Mouse (Mus musculus) liver, postnatal 0 days (tissue): ENCODE measurements around the gene Rnf215. TPM values are rescaled to one million over a fixed set of nuclear protein-coding genes. Genes with fewer than 3 reads are reported as not detected.
"Not testable (repeated sequence)": the region's sequence is repeated elsewhere in the genome, so short reads cannot be mapped to it uniquely, and the experiment has no call there.

Experiments
- ATAC-seq: fragments of 200-750 bp; cut with Nextera tagmentation; 2 replicates; pipeline ENCODE4 v1.8.0; 2017; ENCODE audit warnings: mild to moderate bottlenecking, moderate library complexity
- DNase-seq: peaks from one replicate; pipeline ENCODE4 v3.0.0-alpha.2; 2016
- H3K27ac ChIP-seq: fragments of 300-500 bp; sonication (generic); 2 replicates; pipeline ENCODE4 v1.5.1; 2014; ENCODE audit warnings: antibody characterized with exemption, moderate library complexity, mild to moderate bottlenecking, low read depth
- H3K27me3 ChIP-seq: fragments of 300-500 bp; sonication (generic); 2 replicates; pipeline ENCODE4 v1.6.1; 2014; ENCODE audit warnings: low read length, control low read depth, mixed read lengths; ENCODE audit not compliant: insufficient read depth
- H3K36me3 ChIP-seq: fragments of 300-500 bp; sonication (generic); replicated peaks from 2 replicates; pipeline ENCODE4 v1.6.1; 2014; ENCODE audit warnings: mild to moderate bottlenecking, control low read depth, low read length, moderate library complexity, mixed read lengths; ENCODE audit not compliant: insufficient read depth
- H3K4me1 ChIP-seq: fragments of 300-500 bp; sonication (generic); 2 replicates; pipeline ENCODE4 v1.6.1; 2014; ENCODE audit warnings: antibody characterized with exemption, mild to moderate bottlenecking, control low read depth; ENCODE audit not compliant: insufficient read depth
- H3K4me2 ChIP-seq: fragments of 300-500 bp; sonication (generic); 2 replicates; pipeline ENCODE4 v1.6.1; 2014; ENCODE audit warnings: low read depth, mild to moderate bottlenecking, low read length, moderate library complexity, mixed read lengths
- H3K4me3 ChIP-seq: fragments of 300-500 bp; sonication (generic); 2 replicates; pipeline ENCODE4 v1.5.1; 2014; ENCODE audit warnings: low read depth, low read length
- H3K9ac ChIP-seq: fragments of 300-500 bp; sonication (generic); replicated peaks from 2 replicates; pipeline ENCODE4 v1.6.1; 2014; ENCODE audit warnings: mild to moderate bottlenecking, moderate library complexity
- H3K9me3 ChIP-seq: fragments of 300-500 bp; sonication (generic); 2 replicates; pipeline ENCODE4 v1.6.1; 2016; ENCODE audit warnings: mild to moderate bottlenecking, control low read depth, low read length, mixed read lengths
- CTCF ChIP-seq: sonication (generic); IDR thresholded peaks from 2 replicates; pipeline ENCODE4 v1.5.1; 2016; ENCODE audit warnings: antibody characterized with exemption, low read depth
- EP300 ChIP-seq: IDR thresholded peaks from 2 replicates; pipeline ENCODE4 v1.6.1; 2016; ENCODE audit warnings: antibody characterized with exemption, low read depth, mild to moderate bottlenecking
- WGBS: fragments of 180-500 bp; shearing (Covaris S2); extraction: QIAGEN DNeasy Blood & Tissue Kit; methylation state at CpG from one replicate; pipeline ENCODE4 v1.1.7; 2014; ENCODE audit not compliant: insufficient replicate concordance; 5-methylcytosine and 5-hydroxymethylcytosine counted together
- polyA plus RNA-seq: library from polyadenylated mRNA; unstranded; fragments of >200 nt; fragmentation: Nextera tagmentation; extraction: Ambion mirVana; gene quantifications from 2 replicates; pipeline ENCODE4 v1.2.1, GENCODE M21; 2015

Gene Rnf215
- polyA plus RNA-seq, 1 experiment from 2014 or later = 6.4 TPM

- H3K27me3 ChIP-seq = no peaks in the 10 kb centered on the region
- TF ChIP-seq CTCF = no peak
- no peak for TF ChIP-seq EP300
- ATAC-seq = peak; percentile 16; the same call in 1 of the 2 replicates
Observed at GRCm38 (mm10) chr11:4122742-4123579, 12.0 kb upstream of the Rnf215 start, which contains the start of gene Sec14l2. TSS of gene Sec14l2 (minus strand) at chr11:4123415.

DNA sequence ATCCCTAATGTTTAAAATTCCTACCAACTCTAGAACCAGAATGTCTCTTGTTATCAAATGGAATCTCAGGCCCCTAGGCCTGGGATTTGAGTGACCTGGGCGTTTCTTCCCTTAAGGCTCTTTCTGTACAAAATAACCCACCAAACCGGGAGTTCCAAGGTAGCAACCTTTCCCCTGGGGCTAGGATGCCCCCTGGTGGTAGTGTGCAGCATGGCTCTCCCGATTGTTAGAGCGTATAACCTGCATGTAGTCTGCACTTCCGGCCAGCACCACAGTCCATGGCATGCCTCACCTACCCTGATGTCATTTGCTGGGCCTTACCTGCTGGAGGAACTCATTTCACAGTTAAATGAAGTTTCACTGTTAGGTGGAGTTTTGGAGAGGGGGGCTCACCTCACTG, 11.1 kb upstream of the Rnf215 start:
- 0 out of 2 replicates have a peak overlapping the region, but pooled peaks have one; percentile 0 for H3K4me2 ChIP-seq
- no peak overlapping the region for H3K27ac ChIP-seq
- DNase-seq (peak; percentile 73), ATAC-seq (peak; percentile 54)
- TF ChIP-seq CTCF (peak; percentile 87), EP300 (no peak)
- 50% methylated on average over 5 of the region's 5 CpGs for WGBS
- H3K27me3 ChIP-seq = no peaks in the 10 kb centered on the region
- no peaks in the 10 kb centered on the region for H3K36me3 ChIP-seq
- no peak overlapping the region for H3K4me3 ChIP-seq
- H3K9me3 ChIP-seq = 0 out of 2 replicates have a peak, but pooled peaks cover 2% of the 10 kb centered on the region
- H3K4me1 ChIP-seq = peaks cover 27% of the 10 kb centered on the region
- H3K9ac ChIP-seq = no peak overlapping the region

More at GRCm38 (mm10) chr11:4122742-4123579, 12.0 kb upstream of the Rnf215 start, which contains the start of gene Sec14l2:
- peaks cover 35% of the 10 kb centered on the region for H3K4me1 ChIP-seq
- H3K36me3 ChIP-seq = no peaks in the 10 kb centered on the region
- WGBS = 55% methylated on average over 10 of the region's 10 CpGs
- H3K4me2 ChIP-seq = peak within 1 kb of the TSS; percentile 0; the same call in 1 of the 2 replicates
- peak; percentile 44 for DNase-seq
- no peak within 1 kb of the TSS for H3K4me3 ChIP-seq
- no peak within 1 kb of the TSS for H3K27ac ChIP-seq
- H3K9ac ChIP-seq = no peak within 1 kb of the TSS
- H3K9me3 ChIP-seq = 0 out of 2 replicates have a peak, but pooled peaks cover 2% of the 10 kb centered on the region

DNA sequence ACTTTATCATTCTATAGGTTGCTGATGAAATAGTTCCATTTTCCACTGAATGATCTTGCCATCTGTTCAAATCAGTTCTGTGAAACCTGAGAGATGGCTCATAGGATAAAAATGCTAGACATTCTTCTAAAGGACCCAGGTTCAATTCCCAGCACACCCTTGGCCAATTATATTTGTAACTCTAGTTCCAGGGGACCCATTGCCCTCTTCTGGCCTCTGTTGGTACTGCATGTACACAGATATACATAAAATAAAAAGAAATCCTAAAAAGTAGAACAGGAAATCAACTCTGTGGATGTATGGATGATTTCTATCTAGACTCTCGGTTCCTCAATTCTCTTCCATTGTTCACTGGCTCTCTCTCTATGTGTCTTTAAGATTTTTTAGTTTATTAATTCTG, 7.9 kb upstream of the Rnf215 start:
- no peak overlapping the region for H3K27ac ChIP-seq
- WGBS = 73% methylated on average over 1 of the region's 1 CpGs
- no peak for ATAC-seq
- TF ChIP-seq EP300 (no peak), CTCF (peak; percentile 43; the same call in 1 of the 2 replicates)
- no peaks in the 10 kb centered on the region for H3K36me3 ChIP-seq
- H3K9ac ChIP-seq = no peak overlapping the region
- H3K9me3 ChIP-seq = 0 out of 2 replicates have a peak, but pooled peaks cover 2% of the 10 kb centered on the region
- no peak overlapping the region for H3K4me3 ChIP-seq
- no peak overlapping the region for H3K4me2 ChIP-seq
- H3K27me3 ChIP-seq = no peaks in the 10 kb centered on the region
- H3K4me1 ChIP-seq = peaks cover 17% of the 10 kb centered on the region
- DNase-seq = no peak

DNA sequence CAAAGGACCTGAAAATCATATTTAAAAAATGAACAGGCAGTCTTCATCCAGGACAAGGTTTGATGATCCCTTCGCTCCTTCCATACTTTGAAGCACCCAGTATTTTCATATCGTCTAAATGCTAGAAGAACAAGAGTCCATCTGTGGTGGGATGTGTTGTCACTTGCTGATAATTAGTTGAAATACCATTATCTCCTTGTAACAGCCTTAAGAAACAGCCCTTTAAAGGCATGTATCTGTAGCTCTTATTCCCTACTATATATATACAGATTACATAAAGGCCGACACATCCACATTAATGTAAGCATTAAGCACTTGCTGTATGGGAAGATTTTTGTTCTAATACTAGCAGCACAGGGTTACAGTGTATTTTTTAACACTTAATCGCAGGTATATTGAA, 6.5 kb upstream of the Rnf215 start:
- H3K36me3 ChIP-seq, DNase-seq, H3K27ac ChIP-seq, H3K9me3 ChIP-seq, H3K27me3 ChIP-seq, H3K4me1 ChIP-seq, H3K4me2 ChIP-seq, H3K4me3 ChIP-seq, H3K9ac ChIP-seq: not testable (repeated sequence)
- ATAC-seq = 0 out of 2 replicates have a peak, but pooled peaks have one; percentile 12
- peak; percentile 61; the same call in 1 of the 2 replicates for TF ChIP-seq EP300
- WGBS = 62% methylated on average over 4 of the region's 4 CpGs

DNA sequence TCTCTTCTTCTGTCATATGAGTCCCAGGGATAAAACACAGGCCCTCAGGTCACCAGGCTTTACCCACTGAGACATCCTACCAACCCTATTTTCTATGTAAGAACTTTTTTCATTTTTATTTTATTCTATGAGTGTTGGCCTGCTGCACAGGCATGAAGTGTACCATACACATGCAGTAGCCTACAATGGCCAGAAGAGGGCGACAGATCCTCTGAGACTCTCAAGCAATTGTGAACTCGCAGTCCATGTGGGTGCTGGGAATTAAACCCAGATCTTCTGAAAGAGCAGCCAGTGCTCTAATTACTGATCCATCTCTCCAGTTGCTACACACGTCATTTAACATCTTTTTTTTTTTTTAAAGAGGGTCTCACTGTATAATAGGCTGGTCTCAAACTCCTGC, 1.6 kb upstream of the Rnf215 start:
- no peaks in the 10 kb centered on the region; the same call in 1 of the 2 replicates for H3K36me3 ChIP-seq

GRCm38 (mm10) chr11:4134400-4134799, 602 bp upstream of the Rnf215 start:
- no peak overlapping the region for H3K4me3 ChIP-seq
- no peak overlapping the region for H3K9ac ChIP-seq
- H3K36me3 ChIP-seq = peaks cover under 1% of the 10 kb centered on the region; the same call in 1 of the 2 replicates

More for the DNA sequence above, 1.6 kb upstream of the Rnf215 start:
- Histone ChIP-seq H3K27me3 (no peaks in the 10 kb centered on the region), H3K9ac (no peak overlapping the region), H3K27ac (no peak overlapping the region), H3K4me1 (peaks cover 8% of the 10 kb centered on the region), H3K4me2 (no peak overlapping the region), H3K4me3 (no peak overlapping the region), H3K9me3 (no peaks in the 10 kb centered on the region)
- ATAC-seq (no peak), DNase-seq (no peak)
- TF ChIP-seq CTCF = peak; percentile 77
- no peak for TF ChIP-seq EP300
- 58% methylated on average over 3 of the region's 3 CpGs for WGBS

More at GRCm38 (mm10) chr11:4134400-4134799, 602 bp upstream of the Rnf215 start:
- WGBS = 59% methylated on average over 6 of the region's 6 CpGs
- H3K27me3 ChIP-seq = no peaks in the 10 kb centered on the region
- H3K4me1 ChIP-seq = peaks cover 8% of the 10 kb centered on the region
- ATAC-seq (no peak), DNase-seq (no peak)
- no peak overlapping the region for H3K27ac ChIP-seq
- TF ChIP-seq EP300 (no peak), CTCF (no peak)
- no peaks in the 10 kb centered on the region for H3K9me3 ChIP-seq
- H3K4me2 ChIP-seq = no peak overlapping the region
